9 mouse cellular contexts compared by ENCODE assay signal in the genomic region with DNA sequence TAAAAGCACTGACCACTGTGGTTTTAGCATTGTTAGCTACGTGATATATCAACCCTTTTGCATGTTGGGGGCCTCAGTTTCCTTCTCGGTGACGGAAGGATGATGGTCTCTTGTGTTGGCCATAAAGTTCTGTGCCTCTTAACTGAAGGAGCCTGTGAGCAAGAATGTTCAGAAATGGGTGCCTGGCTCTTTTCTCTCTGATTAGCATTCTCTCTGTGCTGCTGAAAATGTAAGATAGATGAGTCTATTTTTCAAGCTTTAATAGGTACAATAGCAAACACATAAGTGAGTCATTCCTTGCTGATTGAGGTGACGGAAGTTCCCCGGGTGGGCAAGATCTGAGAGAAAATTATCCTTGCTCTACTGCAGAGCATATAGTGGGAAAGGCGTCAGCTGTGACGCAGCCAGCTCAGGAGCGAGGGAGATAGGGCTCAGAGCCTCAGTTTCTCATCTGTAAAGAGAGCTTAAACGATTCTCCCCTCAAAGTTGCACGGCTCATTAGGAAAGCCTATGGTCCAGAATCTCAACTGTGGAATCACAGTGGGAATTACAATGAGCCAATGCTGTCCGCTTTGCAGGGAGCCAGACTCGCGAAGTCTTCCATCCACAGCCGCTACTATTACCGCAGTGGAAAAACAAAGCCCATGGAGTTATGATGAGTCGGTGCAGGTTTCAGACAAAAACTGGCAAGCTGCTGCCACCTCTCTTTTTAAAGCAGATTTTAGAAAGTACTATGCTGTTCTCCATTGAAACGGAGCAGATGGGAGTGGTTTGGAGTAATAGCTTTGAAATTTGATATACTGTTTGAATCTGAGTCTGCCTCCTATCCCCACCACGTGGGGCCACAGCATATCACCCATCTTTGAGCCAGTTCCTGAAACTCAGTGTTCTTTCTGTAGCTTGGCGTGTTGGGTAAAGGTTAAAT. TPM values are rescaled to one million over a fixed set of nuclear protein-coding genes. Genes with fewer than 3 reads are reported as not detected.
A peak's percentile ranks its signal among the peaks of the same experiment; 100 is the strongest.
DNase-seq lines count a peak whose midpoint lies in the region; ATAC-seq and TF ChIP-seq lines count a peak whose summit lies in the region.
"Had no signal": no experiment of that assay in that cellular context is flagged by ENCODE, and none has a peak within 500 bp of the region (broad histone marks: within the 10 kb centered on the region; RNA-seq: fewer than 3 reads in every experiment).

No protein-coding gene starts in this region.

- no peak overlapping the region for H3K9ac ChIP-seq in lung, embryonic 15.5 days
- H3K9ac ChIP-seq in hindbrain, postnatal 0 days (replicated peaks; ENCODE audit: low read length): 0 out of 2 replicates have a peak overlapping the region, but pooled peaks have one; percentile 1
- H3K9ac ChIP-seq in stomach, embryonic 15.5 days: no peak overlapping the region

- no peaks in the 10 kb centered on the region for H3K4me1 ChIP-seq in lung, embryonic 15.5 days
- H3K4me1 ChIP-seq in hindbrain, postnatal 0 days (ENCODE audit: insufficient read depth, low read length): peaks cover 8% of the 10 kb centered on the region
- H3K4me1 ChIP-seq in stomach, embryonic 15.5 days: no peaks in the 10 kb centered on the region

- 52% methylated on average over 19 of the region's 19 CpGs for WGBS in lung, embryonic 15.5 days
- WGBS in hindbrain, postnatal 0 days: 23% methylated on average over 19 of the region's 19 CpGs
- WGBS in stomach, embryonic 15.5 days: 48% methylated on average over 19 of the region's 19 CpGs

- no peaks in the 10 kb centered on the region for H3K27me3 ChIP-seq in lung, embryonic 15.5 days
- no peaks in the 10 kb centered on the region for H3K27me3 ChIP-seq in hindbrain, postnatal 0 days (ENCODE audit: insufficient read depth, low read length)
- H3K27me3 ChIP-seq in stomach, embryonic 15.5 days (replicated peaks): no peaks in the 10 kb centered on the region

- H3K9me3 ChIP-seq in lung, embryonic 15.5 days: no peaks in the 10 kb centered on the region
- no peaks in the 10 kb centered on the region for H3K9me3 ChIP-seq in hindbrain, postnatal 0 days (ENCODE audit: low read length)
- H3K9me3 ChIP-seq in stomach, embryonic 15.5 days: no peaks in the 10 kb centered on the region

- H3K4me2 ChIP-seq in lung, embryonic 15.5 days: peak overlapping the region; percentile 41
- peak overlapping the region; percentile 65 for H3K4me2 ChIP-seq in hindbrain, postnatal 0 days (ENCODE audit: low read depth, low read length)
- peak overlapping the region; percentile 33 for H3K4me2 ChIP-seq in stomach, embryonic 15.5 days

- ATAC-seq in frontal cortex, adult (ENCODE audit: low TSS enrichment): peak; percentile 92
- peak; percentile 70; the same call in 1 of the 2 replicates for ATAC-seq in lung, embryonic 15.5 days (ENCODE audit: borderline replicate concordance, extremely low read depth, low FRiP score, low TSS enrichment)
- ATAC-seq in hindbrain, postnatal 0 days: peak; percentile 84
- no peak for ATAC-seq in stomach, embryonic 15.5 days (ENCODE audit: insufficient read depth, low FRiP score, low read depth)

- H3K36me3 ChIP-seq in lung, embryonic 15.5 days: no peaks in the 10 kb centered on the region
- no peaks in the 10 kb centered on the region for H3K36me3 ChIP-seq in hindbrain, postnatal 0 days (ENCODE audit: insufficient read depth, low read length)
- no peaks in the 10 kb centered on the region for H3K36me3 ChIP-seq in stomach, embryonic 15.5 days

- TF ChIP-seq CTCF in hindbrain, postnatal 0 days (IDR thresholded peaks at IDR 0.05; ENCODE audit: low read depth): peak; percentile 26

- no peak for DNase-seq in frontal cortex, postnatal 14 days (ENCODE audit: low spot score in 2 of 2)
- DNase-seq in lung, postnatal 25 days (ENCODE audit: low spot score): no peak
- peak; percentile 64 for DNase-seq in hindbrain, postnatal 0 days (ENCODE audit: low spot score)
- DNase-seq in MN1 (ENCODE audit: low spot score): no peak
- no peak for DNase-seq in urinary bladder, adult 18-20 months (ENCODE audit: low spot score in 2 of 2)
- DNase-seq: kidney, adult 9 months had no signal

- H3K27ac ChIP-seq in lung, embryonic 15.5 days: no peak overlapping the region
- H3K27ac ChIP-seq in hindbrain, postnatal 0 days: no peak overlapping the region
- no peak overlapping the region for H3K27ac ChIP-seq in stomach, embryonic 15.5 days

- 0 out of 2 replicates have a peak overlapping the region, but pooled peaks have one; percentile 13 for H3K4me3 ChIP-seq in lung, embryonic 15.5 days
- peak overlapping the region; percentile 30 for H3K4me3 ChIP-seq in hindbrain, postnatal 0 days (ENCODE audit: low read length)
- H3K4me3 ChIP-seq in stomach, embryonic 15.5 days (replicated peaks): no peak overlapping the region

RNA-seq across cellular contexts. Expression of gene Pon1, which starts 15.5 kb away (rescaled TPM):
- 0.14 TPM in 1 of 2 replicates, not detected in the other for polyA plus RNA-seq in lung, embryonic 15.5 days (2015; fragmentation: Nextera tagmentation; extraction: Ambion mirVana)
- total RNA-seq in hindbrain, postnatal 0 days (2014; rRNA removed): 0.18 and 0.21 TPM in 2 replicates
- 0.96 and 1.1 TPM in 2 replicates for polyA plus RNA-seq in hindbrain, postnatal 0 days (2015; fragmentation: Nextera tagmentation; extraction: Ambion mirVana)
- polyA plus RNA-seq in stomach, embryonic 15.5 days (2015; fragmentation: Nextera tagmentation; extraction: Ambion mirVana): 0.14 and 0.42 TPM in 2 replicates
